Mouse (Mus musculus) olfactory bulb, adult 2 months (tissue): ENCODE measurements around the gene Adamts7. TPM values are rescaled to one million over a fixed set of nuclear protein-coding genes. Genes with fewer than 3 reads are reported as not detected.

Experiments used
- H3K27ac ChIP-seq: fragments of 200-500 bp; 2 replicates; pipeline ENCODE4 v1.5.1; 2012; ENCODE audit warnings: low read depth, low read length; ENCODE audit not compliant: insufficient read depth
- H3K4me1 ChIP-seq: fragments of 200-500 bp; 2 replicates; pipeline ENCODE4 v1.6.1; 2012; ENCODE audit warnings: low read length; ENCODE audit not compliant: control insufficient read depth, insufficient read depth
- H3K4me3 ChIP-seq: fragments of 200-500 bp; 2 replicates; pipeline ENCODE4 v1.5.1; 2012; ENCODE audit warnings: mild to moderate bottlenecking, low read depth, low read length, moderate library complexity; ENCODE audit not compliant: insufficient read depth
- CTCF ChIP-seq: fragments of 200-500 bp; IDR thresholded peaks from 2 replicates; pipeline ENCODE4 v1.5.1; 2012; ENCODE audit warnings: low read depth, mild to moderate bottlenecking, low read length, moderate library complexity; ENCODE audit not compliant: insufficient read depth
- POLR2A ChIP-seq: fragments of 200-500 bp; IDR thresholded peaks from 2 replicates; pipeline ENCODE4 v1.6.1; 2012; ENCODE audit warnings: mild to moderate bottlenecking, low read depth, low read length, moderate library complexity; ENCODE audit not compliant: insufficient read depth
- WGBS: fragments of 180-500 bp; shearing (Covaris S2); methylation state at CpG from one replicate; pipeline ENCODE4 v1.1.7; 2018; 5-methylcytosine and 5-hydroxymethylcytosine counted together
- polyA plus RNA-seq: library from polyadenylated mRNA; stranded (reverse); fragments of >200 nt; gene quantifications from 2 replicates; pipeline ENCODE4 v1.2.4, GENCODE M21; 2012; ENCODE audit warnings: low replicate concordance; ENCODE audit not compliant: missing spikeins, insufficient read depth, insufficient read length

Gene Adamts7
- polyA plus RNA-seq, 1 experiment = not detected

DNA sequence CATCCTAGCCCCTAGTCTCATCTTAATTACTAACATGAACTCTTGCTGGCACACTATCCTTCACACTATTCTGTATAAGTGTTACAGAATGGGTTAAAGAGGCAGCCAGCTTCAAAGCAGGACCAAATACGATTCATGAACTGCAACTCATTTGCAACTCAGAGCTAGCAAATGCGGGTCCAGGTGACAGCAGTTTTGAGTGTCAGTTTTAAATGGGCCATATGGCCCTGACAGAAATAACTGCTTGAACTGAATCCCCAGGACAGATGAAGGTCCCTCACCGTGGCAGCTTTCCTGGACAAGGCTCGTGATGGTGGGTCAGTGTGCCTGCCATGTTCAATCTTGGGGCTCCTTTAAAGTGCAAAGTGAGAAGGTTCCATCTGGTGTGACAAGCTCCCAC is 7.1 kb downstream of the Adamts7 start:
- Histone ChIP-seq H3K27ac (no peak overlapping the region), H3K4me3 (no peak overlapping the region), H3K4me1 (no peaks in the 10 kb centered on the region)
- TF ChIP-seq POLR2A = no peak
- no peak for TF ChIP-seq CTCF
- WGBS = 82% methylated on average over 4 of the region's 4 CpGs

GRCm38 (mm10) chr9:90171421-90171820 is 8.6 kb downstream of the Adamts7 start:
- no peak overlapping the region for H3K4me3 ChIP-seq
- TF ChIP-seq CTCF (no peak), POLR2A (no peak)
- no peaks in the 10 kb centered on the region for H3K4me1 ChIP-seq
- H3K27ac ChIP-seq = no peak overlapping the region
- WGBS = 99% methylated on average over 19 of the region's 19 CpGs

GRCm38 (mm10) chr9:90172528-90173321 is 9.9 kb downstream of the Adamts7 start:
- WGBS = 77% methylated on average over 8 of the region's 8 CpGs
- no peak for TF ChIP-seq CTCF
- no peak for TF ChIP-seq POLR2A
- Histone ChIP-seq H3K4me3 (no peak overlapping the region), H3K4me1 (no peaks in the 10 kb centered on the region), H3K27ac (no peak overlapping the region)

DNA sequence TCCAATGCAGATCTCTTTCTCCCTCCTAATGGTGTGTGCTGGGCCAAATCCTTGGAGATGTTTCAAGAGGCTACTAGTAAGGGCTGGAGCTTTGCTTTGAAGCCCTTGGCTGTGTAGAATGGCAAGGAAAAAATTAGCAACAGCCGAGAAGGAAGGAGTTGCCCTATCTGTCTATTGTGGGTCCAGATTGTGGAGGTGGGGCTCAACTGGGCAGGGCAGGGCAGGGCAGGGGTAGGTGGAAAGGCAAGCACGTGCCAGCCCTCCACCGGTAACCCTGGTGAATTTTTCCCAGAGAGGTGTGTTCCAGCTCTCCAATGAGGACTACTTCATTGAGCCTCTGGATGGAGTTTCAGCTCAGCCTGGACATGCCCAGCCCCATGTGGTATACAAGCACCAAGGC is 10.5 kb downstream of the Adamts7 start:
- 83% methylated on average over 3 of the region's 3 CpGs for WGBS
- no peaks in the 10 kb centered on the region for H3K4me1 ChIP-seq
- no peak overlapping the region for H3K4me3 ChIP-seq
- TF ChIP-seq CTCF (no peak), POLR2A (no peak)
- H3K27ac ChIP-seq = no peak overlapping the region

DNA sequence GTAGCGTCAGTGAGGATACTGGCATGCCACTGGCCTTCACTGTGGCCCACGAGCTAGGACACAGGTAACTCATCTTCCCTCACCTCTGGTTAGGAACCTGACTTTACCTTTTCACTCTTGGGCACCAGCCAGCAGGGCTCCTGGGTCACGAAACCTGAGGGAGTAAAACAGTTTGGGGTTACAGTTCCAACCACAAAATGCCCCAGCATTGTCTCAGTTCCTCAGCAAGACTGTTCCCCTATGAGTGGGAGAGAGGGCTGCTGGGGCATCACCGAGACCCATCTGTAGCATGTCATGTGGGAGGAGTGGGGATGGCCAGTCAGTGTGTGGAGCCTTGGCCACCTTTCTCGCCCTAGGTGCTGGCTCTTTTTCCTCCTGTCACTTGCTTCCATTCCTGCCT is 16.5 kb downstream of the Adamts7 start:
- H3K27ac ChIP-seq = no peak overlapping the region
- TF ChIP-seq CTCF (no peak), POLR2A (no peak)
- WGBS = 93% methylated on average over 5 of the region's 5 CpGs
- H3K4me3 ChIP-seq = no peak overlapping the region
- H3K4me1 ChIP-seq = peaks cover 6% of the 10 kb centered on the region; the same call in 1 of the 2 replicates

- Histone ChIP-seq H3K27ac (no peak overlapping the region), H3K4me3 (no peak overlapping the region), H3K4me1 (peaks cover 6% of the 10 kb centered on the region; the same call in 1 of the 2 replicates)
- WGBS = 90% methylated on average over 6 of the region's 6 CpGs
- TF ChIP-seq CTCF (no peak), POLR2A (no peak)
Measured at GRCm38 (mm10) chr9:90181656-90182388, 19.0 kb downstream of the Adamts7 start.

- peaks cover 6% of the 10 kb centered on the region; the same call in 1 of the 2 replicates for H3K4me1 ChIP-seq
- H3K27ac ChIP-seq = no peak overlapping the region
- WGBS = 78% methylated on average over 18 of the region's 18 CpGs
- TF ChIP-seq CTCF (no peak), POLR2A (no peak)
- H3K4me3 ChIP-seq = no peak overlapping the region
Measured at GRCm38 (mm10) chr9:90182636-90183421, 20.0 kb downstream of the Adamts7 start.

DNA sequence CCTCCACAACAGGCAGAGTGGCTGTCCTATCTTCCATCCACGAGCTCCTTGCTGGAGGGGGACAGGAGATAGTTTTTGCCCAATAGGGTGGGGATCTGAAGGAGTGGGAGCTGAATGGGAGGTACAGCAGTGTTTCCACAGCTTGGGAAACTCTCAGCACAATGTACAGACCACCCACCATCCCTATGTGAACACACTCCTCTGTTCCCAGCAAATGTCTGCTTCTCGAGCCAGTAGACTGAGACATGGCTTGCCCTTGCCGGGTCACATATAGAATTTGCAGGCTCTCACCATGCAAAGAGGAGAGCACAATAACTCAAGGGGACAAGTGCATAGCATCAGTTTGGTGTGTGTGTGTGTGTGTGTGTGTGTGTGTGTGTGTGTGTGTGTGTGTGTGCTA is 20.7 kb downstream of the Adamts7 start:
- H3K4me1 ChIP-seq = peaks cover 6% of the 10 kb centered on the region; the same call in 1 of the 2 replicates
- WGBS = 91% methylated on average over 3 of the region's 3 CpGs
- H3K27ac ChIP-seq = no peak overlapping the region
- TF ChIP-seq CTCF (no peak), POLR2A (no peak)
- H3K4me3 ChIP-seq = no peak overlapping the region
